Mouse (Mus musculus): Measurements from ENCODE around the gene Pbx1. TPM values are rescaled to one million over a fixed set of nuclear protein-coding genes. Genes with fewer than 3 reads are reported as not detected.

The Pbx1 gene
- total and polyA plus RNA-seq, 3 experiments: 0.10 TPM; not detected in 2

GRCm38 (mm10) chr1:168138669-168139068 is 293.4 kb downstream of the Pbx1 start:
- TF ChIP-seq ZKSCAN1 (IDR thresholded peaks at IDR 0.05; ENCODE audit: low read depth, low read length) (no peak), KAT2A (conservative IDR thresholded peaks at IDR 0.05; ENCODE audit: low read depth, low read length) (no peak), CHD2 (IDR thresholded peaks at IDR 0.05; ENCODE audit: low read length) (no peak), TBP (IDR thresholded peaks at IDR 0.05; ENCODE audit: low read depth, low read length) (no peak), MEF2A (IDR thresholded peaks at IDR 0.05; ENCODE audit: extremely low read depth, insufficient replicate concordance, low read depth, low read length, poor library complexity, severe bottlenecking) (no peak), MAX (IDR thresholded peaks at IDR 0.05; ENCODE audit: low read length) (no peak), BHLHE40 (IDR thresholded peaks at IDR 0.05; ENCODE audit: borderline replicate concordance, low read depth, low read length) (no peak), MAFK (IDR thresholded peaks at IDR 0.05; ENCODE audit: borderline replicate concordance, low read depth, low read length) (no peak), UBTF (IDR thresholded peaks at IDR 0.05; ENCODE audit: borderline replicate concordance, insufficient read depth, low read depth, low read length) (no peak), NELFE (IDR thresholded peaks at IDR 0.05; ENCODE audit: low read depth, low read length) (no peak), USF2 (IDR thresholded peaks at IDR 0.05; ENCODE audit: borderline replicate concordance in 1 of 2, insufficient read depth in 1 of 2, low read depth in 1 of 2, low read length in 2 of 2) (no peak), USF1 (IDR thresholded peaks at IDR 0.05; ENCODE audit: low read depth, low read length) (no peak)
- Histone ChIP-seq H3K4me3 (ENCODE audit: control insufficient read depth in 1 of 2, insufficient read depth in 1 of 2, low read depth in 2 of 2, low read length in 2 of 2) (no peak overlapping the region), H3K27ac (ENCODE audit: control insufficient read depth, low read depth, low read length) (no peak overlapping the region), H3K4me1 (ENCODE audit: control insufficient read depth in 1 of 2, insufficient read depth in 2 of 2, low read length in 2 of 2) (no peaks in the 10 kb centered on the region), H3K9ac (ENCODE audit: control insufficient read depth, low read depth, low read length, poor library complexity, severe bottlenecking) (no peak overlapping the region), H3K36me3 (ENCODE audit: control insufficient read depth in 1 of 2, insufficient read depth in 2 of 2, low read length in 2 of 2) (no peaks in the 10 kb centered on the region), H3K27me3 (ENCODE audit: control insufficient read depth in 1 of 2, insufficient read depth in 2 of 2, low read length in 2 of 2) (no peaks in the 10 kb centered on the region), H3K9me3 (replicated peaks; ENCODE audit: insufficient read depth, low read length) (no peaks in the 10 kb centered on the region), H3K79me2 (ENCODE audit: control insufficient read depth, insufficient read depth, low read length, poor library complexity) (no peaks in the 10 kb centered on the region)
- DNase-seq (ENCODE audit: low read depth, low spot score): no peak

- no peak overlapping the region for H3K4me3 ChIP-seq (ENCODE audit: control insufficient read depth in 1 of 2, insufficient read depth in 1 of 2, low read depth in 2 of 2, low read length in 2 of 2)
- H3K36me3 ChIP-seq (ENCODE audit: control insufficient read depth in 1 of 2, insufficient read depth in 2 of 2, low read length in 2 of 2): no peaks in the 10 kb centered on the region
- no peak for DNase-seq (ENCODE audit: low read depth, low spot score)
- no peaks in the 10 kb centered on the region for H3K4me1 ChIP-seq (ENCODE audit: control insufficient read depth in 1 of 2, insufficient read depth in 2 of 2, low read length in 2 of 2)
- no peaks in the 10 kb centered on the region for H3K79me2 ChIP-seq (ENCODE audit: control insufficient read depth, insufficient read depth, low read length, poor library complexity)
- H3K9ac ChIP-seq (ENCODE audit: control insufficient read depth, low read depth, low read length, poor library complexity, severe bottlenecking): no peak overlapping the region
- H3K27me3 ChIP-seq (ENCODE audit: control insufficient read depth in 1 of 2, insufficient read depth in 2 of 2, low read length in 2 of 2): no peaks in the 10 kb centered on the region
- H3K9me3 ChIP-seq (replicated peaks; ENCODE audit: insufficient read depth, low read length): no peaks in the 10 kb centered on the region
- TF ChIP-seq ZKSCAN1 (IDR thresholded peaks at IDR 0.05; ENCODE audit: low read depth, low read length) (no peak), RCOR1 (IDR thresholded peaks at IDR 0.05; ENCODE audit: low read depth, low read length) (no peak), MEF2A (IDR thresholded peaks at IDR 0.05; ENCODE audit: extremely low read depth, insufficient replicate concordance, low read depth, low read length, poor library complexity, severe bottlenecking) (no peak), HCFC1 (IDR thresholded peaks at IDR 0.05; ENCODE audit: low read depth, low read length) (no peak), USF2 (IDR thresholded peaks at IDR 0.05; ENCODE audit: borderline replicate concordance in 1 of 2, insufficient read depth in 1 of 2, low read depth in 1 of 2, low read length in 2 of 2) (no peak), EP300 (IDR thresholded peaks at IDR 0.05; ENCODE audit: low read depth in 1 of 2, low read length in 2 of 2) (no peak), ZC3H11A (IDR thresholded peaks at IDR 0.05; ENCODE audit: low read depth, low read length) (no peak), POLR2A (IDR thresholded peaks at IDR 0.05; ENCODE audit: control insufficient read depth in 1 of 2, insufficient read depth in 1 of 2, low read depth in 1 of 2, low read length in 2 of 2, poor library complexity in 1 of 2) (no peak), KAT2A (conservative IDR thresholded peaks at IDR 0.05; ENCODE audit: low read depth, low read length) (no peak), TAL1 (IDR thresholded peaks at IDR 0.05; ENCODE audit: low read length) (no peak), NELFE (IDR thresholded peaks at IDR 0.05; ENCODE audit: low read depth, low read length) (no peak), E2F4 (IDR thresholded peaks at IDR 0.05; ENCODE audit: borderline replicate concordance, low read depth, low read length) (no peak), MAX (IDR thresholded peaks at IDR 0.05; ENCODE audit: low read length) (no peak), NRF1 (IDR thresholded peaks at IDR 0.05; ENCODE audit: insufficient read depth, low read depth, low read length, poor library complexity, severe bottlenecking) (no peak), ZMIZ1 (IDR thresholded peaks at IDR 0.05; ENCODE audit: low read depth, low read length) (no peak), TCF12 (IDR thresholded peaks at IDR 0.05; ENCODE audit: low read depth, low read length) (no peak), RAD21 (IDR thresholded peaks at IDR 0.05; ENCODE audit: low read depth, low read length) (no peak), POLR2AphosphoS2 (IDR thresholded peaks at IDR 0.05; ENCODE audit: low read length) (no peak), SIN3A (IDR thresholded peaks at IDR 0.05; ENCODE audit: low read length) (no peak), TBP (IDR thresholded peaks at IDR 0.05; ENCODE audit: low read depth, low read length) (no peak)
- H3K27ac ChIP-seq (ENCODE audit: control insufficient read depth, low read depth, low read length): no peak overlapping the region
These were observed 294.2 kb downstream of the Pbx1 start for GRCm38 (mm10) chr1:168137890-168138289.

Measured in MEL (cell line).